Mouse (Mus musculus): ENCODE results near the gene Dync2h1. TPM values are rescaled to one million over a fixed set of nuclear protein-coding genes. Genes with fewer than 3 reads are reported as not detected.

The Dync2h1 gene
- polyA plus RNA-seq, 1 experiment: 1.1 TPM

DNA sequence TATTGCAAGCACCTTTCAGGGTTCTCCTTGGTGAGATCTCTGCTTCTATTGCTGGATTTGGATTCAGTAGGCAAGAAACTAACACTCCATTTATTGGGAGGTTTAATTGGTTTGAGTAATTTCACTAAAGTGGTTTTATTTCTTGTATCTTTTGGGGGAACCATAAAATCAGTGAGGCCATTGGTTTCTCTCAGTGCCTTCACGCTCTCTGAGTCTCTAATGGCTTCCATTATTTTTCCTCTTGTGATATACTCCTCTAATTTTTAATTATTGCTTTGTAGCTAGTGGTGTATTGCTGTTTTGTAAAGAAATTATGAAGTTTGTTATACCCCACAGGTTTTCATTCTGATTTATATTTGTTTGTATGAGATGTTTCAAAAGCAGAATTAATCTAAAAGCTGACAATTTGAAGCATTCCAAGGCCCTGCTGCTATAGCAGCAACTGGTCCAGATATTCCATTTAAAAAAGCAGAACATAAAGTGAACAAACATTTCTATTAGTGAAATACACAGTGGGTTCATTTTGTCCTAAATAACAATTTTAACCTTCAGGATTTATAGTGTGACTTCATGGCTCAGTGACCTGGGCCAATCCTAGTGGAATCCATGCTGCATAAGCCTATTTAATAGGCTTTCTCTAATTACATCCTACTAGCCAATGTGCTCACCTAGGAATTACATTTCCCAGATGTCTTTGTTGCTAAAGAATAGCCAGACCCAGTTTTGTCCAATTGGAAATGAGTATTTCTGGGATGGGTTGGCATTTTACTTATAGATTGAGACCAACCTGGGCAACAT is 302.9 kb downstream of the Dync2h1 start:
- H3ac ChIP-seq (ENCODE audit: control insufficient read depth, insufficient read length): no peak overlapping the region

More for the DNA sequence above, 302.9 kb downstream of the Dync2h1 start:
- Histone ChIP-seq H3K36me3 (ENCODE audit: control insufficient read depth, insufficient read depth) (no peaks in the 10 kb centered on the region), H3K4me3 (no peak overlapping the region), H3K27me3 (ENCODE audit: control insufficient read depth, insufficient read depth, insufficient read length) (no peaks in the 10 kb centered on the region), H3K4me2 (ENCODE audit: low read depth) (no peak overlapping the region), H3K79me2 (ENCODE audit: control insufficient read depth, insufficient read depth) (no peaks in the 10 kb centered on the region)
- no peak for TF ChIP-seq TCF12 (IDR thresholded peaks at IDR 0.05; ENCODE audit: insufficient read depth, poor library complexity, severe bottlenecking)
- no peak for TF ChIP-seq REST (IDR thresholded peaks at IDR 0.05; ENCODE audit: insufficient read depth, insufficient read length)
- no peak for TF ChIP-seq E2F4 (IDR thresholded peaks at IDR 0.05; ENCODE audit: insufficient read depth)
- no peak for TF ChIP-seq CEBPB (IDR thresholded peaks at IDR 0.05; ENCODE audit: insufficient read depth, poor library complexity, severe bottlenecking)
- TF ChIP-seq USF1 (IDR thresholded peaks at IDR 0.05; ENCODE audit: low read depth): no peak
- no peak for TF ChIP-seq MYOG (IDR thresholded peaks at IDR 0.05; ENCODE audit: control insufficient read depth in 1 of 3, insufficient read depth in 1 of 3, insufficient read length in 2 of 3, low read depth in 2 of 3)
- TF ChIP-seq TCF3 (IDR thresholded peaks at IDR 0.05; ENCODE audit: insufficient read length, low read depth): no peak
- no peak for TF ChIP-seq POLR2AphosphoS2 (IDR thresholded peaks at IDR 0.05; ENCODE audit: insufficient read length, low read depth)
- no peak for TF ChIP-seq POLR2A (IDR thresholded peaks at IDR 0.05; ENCODE audit: insufficient read length, low read depth)
- TF ChIP-seq SRF (IDR thresholded peaks at IDR 0.05; ENCODE audit: control insufficient read depth, insufficient read length, low read depth): no peak
- no peak for TF ChIP-seq MAX (IDR thresholded peaks at IDR 0.05; ENCODE audit: low read depth)
- no peak for TF ChIP-seq MYOD1 (IDR thresholded peaks at IDR 0.05; ENCODE audit: control insufficient read depth in 1 of 3, insufficient read length in 2 of 3, low read depth in 2 of 3)

Other genes with a start within 250 kb of the Dync2h1 start
- gene Dcun1d5, start 74 bp upstream of the Dync2h1 start, polyA plus RNA-seq (2012; fragmentation: generic; extraction: Trizol): 48.9 TPM
- gene Mmp13, start 88.1 kb upstream of the Dync2h1 start, polyA plus RNA-seq (2012; fragmentation: generic; extraction: Trizol): 0.05 TPM
- gene Mmp12, start 159.9 kb upstream of the Dync2h1 start, polyA plus RNA-seq (2012; fragmentation: generic; extraction: Trizol): not detected
- not detected for gene Mmp1b, start 203.6 kb upstream of the Dync2h1 start, polyA plus RNA-seq (2012; fragmentation: generic; extraction: Trizol)